Mouse (Mus musculus): Measurements from ENCODE around the gene Ehhadh.
"Not testable (repeated sequence)": the region's sequence is repeated elsewhere in the genome, so short reads cannot be mapped to it uniquely, and the experiment has no call there.

The Ehhadh gene

GRCm38 (mm10) chr16:21794697-21795045, 7.1 kb upstream of the Ehhadh start:
- no peak for DNase-seq (ENCODE audit: low read depth)

- peak; percentile 97 for DNase-seq (ENCODE audit: low read depth)
Observed at GRCm38 (mm10) chr16:21793875-21794696, 6.5 kb upstream of the Ehhadh start, which contains the start of gene Map3k13. Gene Map3k13, plus strand, starts transcription at chr16:21794346.

- not testable (repeated sequence) for DNase-seq (ENCODE audit: low read depth)
Observed at GRCm38 (mm10) chr16:21793080-21793810, 5.6 kb upstream of the Ehhadh start.

DNA sequence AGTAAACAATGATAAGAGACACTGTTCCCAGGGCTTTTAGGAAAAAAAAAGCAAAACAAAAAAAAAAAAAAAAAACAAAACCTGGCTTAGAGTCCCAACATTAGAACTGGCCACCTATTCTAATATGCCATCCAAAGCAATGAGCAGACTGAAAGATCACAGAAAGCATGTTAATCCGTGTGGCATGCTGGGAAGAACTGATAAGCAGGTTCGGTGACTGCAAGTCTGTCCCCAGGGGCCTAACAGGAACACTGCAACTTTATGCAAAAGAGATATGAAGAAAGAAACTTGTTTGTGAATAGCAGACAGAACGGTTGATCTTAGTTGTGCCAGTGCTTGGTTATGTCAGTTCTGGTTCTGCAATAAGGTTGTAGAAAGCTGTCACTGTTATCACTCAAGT, 4.2 kb upstream of the Ehhadh start:
- no peak for DNase-seq (ENCODE audit: low read depth)

DNA sequence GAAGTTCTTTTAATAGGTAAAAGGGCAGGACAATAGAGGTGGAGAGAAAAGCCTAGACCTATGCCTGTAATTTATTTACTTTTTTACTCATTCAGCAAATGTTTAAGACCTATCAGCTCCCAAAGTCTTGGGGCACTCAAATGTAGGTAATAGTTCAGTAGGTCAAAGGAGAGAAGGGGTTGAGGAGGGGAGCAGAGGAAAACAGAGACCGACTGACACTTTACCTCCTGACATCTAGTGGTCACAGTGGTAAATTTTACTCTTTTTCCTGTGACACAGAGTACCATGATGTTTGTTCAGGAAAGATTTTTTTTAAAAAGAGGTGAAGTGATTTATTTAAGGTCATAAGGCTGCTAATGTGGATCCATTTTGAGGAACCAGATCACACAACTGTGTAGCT, 2.9 kb upstream of the Ehhadh start:
- DNase-seq (ENCODE audit: low read depth), result no peak

DNA sequence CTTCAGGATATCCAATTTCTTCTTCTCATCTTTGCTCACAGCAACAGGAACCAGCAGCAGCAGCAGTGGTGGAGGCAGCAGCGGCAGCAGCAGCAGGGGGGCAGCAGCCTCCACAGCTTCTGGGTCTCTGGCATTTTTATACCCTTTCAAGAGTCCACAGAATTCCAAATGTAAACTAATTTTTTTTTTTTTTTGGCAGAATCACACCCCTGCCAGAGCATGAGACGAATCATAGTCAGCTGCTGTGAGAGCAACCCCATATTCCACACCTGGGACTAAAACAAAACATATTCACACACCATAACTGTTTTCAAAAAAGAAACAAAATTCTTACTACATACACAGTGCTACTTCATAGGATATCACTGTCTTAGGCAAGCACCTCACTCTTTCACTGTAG, 1.6 kb upstream of the Ehhadh start:
- no peak for DNase-seq (ENCODE audit: low read depth)

DNA sequence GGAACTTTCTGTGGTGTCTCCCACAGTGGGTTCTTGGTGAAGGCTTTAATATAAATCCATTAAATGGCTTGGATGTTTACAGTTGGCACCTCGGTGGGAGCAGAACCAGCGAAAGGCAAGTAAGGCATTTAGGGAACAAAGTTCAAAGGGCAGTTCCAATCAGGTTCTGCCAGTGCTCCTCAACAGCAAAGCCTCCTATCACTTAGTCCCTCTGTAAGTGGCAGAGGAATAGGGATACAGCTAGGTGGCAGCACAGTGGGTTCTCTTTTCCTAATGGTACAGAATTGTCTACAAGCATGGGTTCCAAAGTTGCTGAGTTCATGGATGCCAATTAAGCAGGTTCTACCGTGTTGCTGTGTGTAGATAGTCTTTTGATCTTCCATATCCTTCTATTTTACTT, 974 bp upstream of the Ehhadh start:
- DNase-seq (ENCODE audit: low read depth), result no peak

GRCm38 (mm10) chr16:21786317-21786716, 1.3 kb downstream of the Ehhadh start:
- DNase-seq (ENCODE audit: low read depth), result no peak

DNA sequence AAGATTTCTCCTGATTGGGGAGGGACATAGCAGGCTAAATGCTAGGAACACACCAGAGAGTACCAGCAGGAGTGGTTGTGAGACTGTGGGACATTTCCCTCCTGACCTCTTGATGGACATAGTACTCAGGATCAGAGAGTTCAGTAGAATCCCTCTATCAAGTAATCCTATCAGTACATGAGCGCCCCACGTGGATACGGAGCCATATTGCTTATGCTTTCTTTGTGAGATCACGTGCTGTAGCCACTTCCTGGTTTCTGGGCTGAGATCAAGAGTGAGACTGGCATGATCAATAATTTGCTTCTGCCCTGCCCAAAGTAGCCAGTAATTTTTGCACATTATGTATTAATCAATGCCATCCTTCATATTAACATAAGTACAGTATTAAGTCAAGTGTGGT, 2.6 kb downstream of the Ehhadh start:
- DNase-seq (ENCODE audit: low read depth), result no peak

GRCm38 (mm10) chr16:21782807-21783206, 4.8 kb downstream of the Ehhadh start:
- no peak for DNase-seq (ENCODE audit: low read depth)

- DNase-seq (ENCODE audit: low read depth), result no peak
Observed at GRCm38 (mm10) chr16:21781895-21782294, 5.7 kb downstream of the Ehhadh start.

GRCm38 (mm10) chr16:21781277-21781676, 6.3 kb downstream of the Ehhadh start:
- no peak for DNase-seq (ENCODE audit: low read depth)

DNA sequence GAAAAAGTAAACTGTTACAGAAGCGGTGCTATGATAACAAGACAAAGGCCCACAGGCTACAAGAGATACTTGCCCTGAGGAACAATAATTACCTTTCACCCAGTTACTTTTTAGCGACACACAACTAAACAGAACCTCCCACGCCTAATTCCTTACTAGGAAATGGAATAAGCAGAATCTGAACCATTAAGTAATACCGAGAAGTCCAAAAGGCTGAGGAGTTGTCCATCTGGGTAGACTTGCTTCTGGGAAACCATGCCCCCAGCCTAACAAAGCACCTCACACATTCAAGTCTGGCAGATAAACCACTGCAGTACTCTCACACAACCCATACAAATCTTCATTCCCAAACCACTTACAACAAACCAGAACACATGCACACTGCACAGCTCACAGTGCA, 8.5 kb downstream of the Ehhadh start:
- no peak for DNase-seq (ENCODE audit: low read depth)

DNA sequence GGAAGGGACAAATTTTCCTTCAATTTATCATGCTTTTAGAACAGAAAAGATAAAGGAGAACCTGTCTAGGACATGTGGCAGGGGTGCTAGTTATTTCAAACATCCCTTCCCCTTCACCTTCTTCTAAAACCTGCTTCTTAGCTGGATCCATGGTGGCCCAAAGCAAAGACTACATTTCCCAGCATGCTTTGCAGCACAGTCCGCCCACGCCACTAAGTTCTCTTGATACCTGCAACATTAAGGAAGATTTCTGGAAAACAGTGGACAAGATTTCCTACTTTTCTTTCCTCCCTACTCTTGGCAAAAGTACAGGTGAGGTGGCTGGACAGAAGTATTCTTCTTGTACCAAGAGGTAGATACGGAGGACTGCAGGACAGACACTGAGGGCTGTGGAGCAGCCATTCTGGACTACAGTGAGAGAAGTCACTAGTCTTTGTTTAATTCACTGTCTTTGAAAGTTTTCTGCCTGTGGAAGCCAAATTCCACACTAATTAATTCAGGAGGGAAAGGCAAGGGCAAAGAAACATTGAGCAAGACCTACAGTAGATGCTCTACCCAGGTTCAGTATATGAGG, 9.2 kb downstream of the Ehhadh start:
- DNase-seq (ENCODE audit: low read depth), result peak; percentile 40

- DNase-seq (ENCODE audit: low read depth), result peak; percentile 11
Observed at GRCm38 (mm10) chr16:21774725-21775124, 12.9 kb downstream of the Ehhadh start.

DNA sequence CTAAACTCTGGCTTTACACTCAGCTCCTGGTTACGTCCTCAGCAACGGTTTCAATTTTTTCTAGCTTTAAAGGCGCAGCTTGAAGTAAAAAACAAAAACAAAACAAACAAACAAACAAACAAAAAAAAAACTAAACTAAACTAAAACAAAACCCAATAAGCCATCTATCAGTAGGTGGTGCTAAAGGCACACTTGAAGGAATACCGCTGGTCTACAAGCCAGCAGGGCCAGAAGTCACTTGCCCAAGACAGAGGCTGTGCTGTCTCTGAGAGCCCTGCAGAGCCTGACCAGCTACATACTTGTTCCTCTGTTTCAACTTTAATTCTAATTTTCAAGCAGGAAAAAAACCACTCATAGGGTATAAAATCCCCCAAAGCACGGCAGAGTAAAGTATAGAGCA, 17.9 kb downstream of the Ehhadh start:
- peak; percentile 57 for DNase-seq (ENCODE audit: low read depth)

DNA sequence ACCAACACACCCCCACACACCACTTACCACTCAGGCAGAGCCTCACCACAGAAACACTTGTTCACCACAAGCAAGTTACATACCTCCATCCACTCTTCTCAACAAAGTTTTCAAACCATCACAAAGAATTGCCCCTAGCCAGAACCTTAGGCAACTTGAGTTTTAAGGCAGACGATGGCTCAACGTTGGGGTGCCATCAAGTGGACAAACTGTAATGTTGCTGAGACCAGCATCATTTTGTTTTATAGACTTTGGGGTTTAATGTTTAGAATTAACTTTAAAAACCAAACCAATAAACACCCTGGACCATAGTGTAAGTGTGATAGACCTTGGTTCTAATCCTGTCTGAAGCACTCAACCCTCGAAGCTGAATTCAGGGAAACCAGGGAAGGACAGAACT, 19.4 kb downstream of the Ehhadh start:
- peak; percentile 39 for DNase-seq (ENCODE audit: low read depth)

- no peak for DNase-seq (ENCODE audit: low read depth)
Observed at GRCm38 (mm10) chr16:21758447-21758846, 29.2 kb downstream of the Ehhadh start.

DNA sequence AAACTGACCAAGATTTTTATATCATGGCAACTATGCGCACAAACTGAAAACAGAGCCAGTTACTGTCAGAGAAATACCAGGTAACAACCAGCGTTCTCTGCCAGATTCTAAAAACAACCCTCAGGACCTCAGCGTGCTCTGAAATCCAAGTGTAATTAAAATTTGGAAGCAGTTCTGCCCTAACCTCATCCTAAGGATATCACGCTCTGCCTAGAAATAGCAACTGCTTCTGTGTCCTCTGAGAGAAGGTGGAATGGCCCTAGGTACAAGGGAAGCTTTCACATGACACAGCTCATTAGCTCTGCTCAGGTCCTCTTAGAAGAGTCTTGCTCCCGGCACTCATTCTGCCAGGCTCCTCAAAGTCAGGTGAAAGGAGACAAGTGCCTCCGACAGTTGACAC, 44.2 kb downstream of the Ehhadh start:
- no peak for DNase-seq (ENCODE audit: low read depth)

- DNase-seq (ENCODE audit: low read depth), result no peak
Observed at GRCm38 (mm10) chr16:21742898-21743297, 44.7 kb downstream of the Ehhadh start.

- no peak for DNase-seq (ENCODE audit: low read depth)
Observed at GRCm38 (mm10) chr16:21742191-21742870, 45.3 kb downstream of the Ehhadh start.

GRCm38 (mm10) chr16:21741542-21741941, 46.1 kb downstream of the Ehhadh start:
- DNase-seq (ENCODE audit: low read depth), result no peak

GRCm38 (mm10) chr16:21735638-21736037, 52.0 kb downstream of the Ehhadh start:
- DNase-seq (ENCODE audit: low read depth), result no peak
